Mouse (Mus musculus): ENCODE measurements around the gene Gnb1l. TPM values are rescaled to one million over a fixed set of nuclear protein-coding genes. Genes with fewer than 3 reads are reported as not detected.

The Gnb1l gene
- 10 to 100 TPM; 17.6 to 22.6 TPM for polyA plus RNA-seq (2017; shearing (Covaris generic))

GRCm38 (mm10) chr16:18498558-18498990, at the start of gene Gnb1l, which contains the start of gene Rtl10:
TSS of gene Gnb1l (plus strand) at chr16:18498713.
TSS of gene Rtl10 (plus strand) at chr16:18498901.

GRCm38 (mm10) chr16:18589804-18590790, 91.6 kb downstream of the Gnb1l start, which contains the start of gene Tbx1:
TSS of gene Tbx1 (minus strand) at chr16:18590671.

Other genes starting within 250 kb of the Gnb1l start
- 100 to 1,000 TPM; 216 to 273 TPM for gene Ranbp1, start 250.0 kb upstream of the Gnb1l start, polyA plus RNA-seq (2017; shearing (Covaris generic))
- not detected for gene Gm49776, start 240.4 kb upstream of the Gnb1l start, polyA plus RNA-seq (2017; shearing (Covaris generic))
- gene Dgcr8, start 209.5 kb upstream of the Gnb1l start, polyA plus RNA-seq (2017; shearing (Covaris generic)), result 10 to 100 TPM; 26.5 to 37.7 TPM
- gene Tango2, start 150.6 kb upstream of the Gnb1l start, polyA plus RNA-seq (2017; shearing (Covaris generic)), result 10 to 100 TPM; 58.5 to 71.9 TPM
- gene Arvcf, start 150.5 kb upstream of the Gnb1l start, polyA plus RNA-seq (2017; shearing (Covaris generic)), result 1 to 10 TPM; 1.1 to 1.7 TPM
- 10 to 100 TPM; 30.2 to 39.9 TPM for gene Txnrd2, start 72.3 kb upstream of the Gnb1l start, polyA plus RNA-seq (2017; shearing (Covaris generic))
- 10 to 100 TPM; 42.9 to 67.2 TPM for gene Comt, start 71.9 kb upstream of the Gnb1l start, polyA plus RNA-seq (2017; shearing (Covaris generic))
- under 1 TPM in 1 of 2 experiments, not detected in 1; 0.44 TPM for gene Rtl10, start 188 bp downstream of the Gnb1l start, polyA plus RNA-seq (2017; shearing (Covaris generic))
- gene Tbx1, start 92.0 kb downstream of the Gnb1l start, polyA plus RNA-seq (2017; shearing (Covaris generic)), result not detected
- under 1 TPM in 1 of 2 experiments, not detected in 1; 0.13 TPM for gene Gp1bb, start 123.7 kb downstream of the Gnb1l start, polyA plus RNA-seq (2017; shearing (Covaris generic))
- 1 to 10 TPM in 1 of 2 experiments, under 1 TPM in 1; 0.18 to 1.1 TPM for gene Gm49601, start 127.7 kb downstream of the Gnb1l start, polyA plus RNA-seq (2017; shearing (Covaris generic))
- gene Sept5, start 131.2 kb downstream of the Gnb1l start, polyA plus RNA-seq (2017; shearing (Covaris generic)), result 1 to 10 TPM in 1 of 2 experiments, not detected in 1; 1.5 TPM

Measured in inflammation-experienced regulatory T-cells (primary cell).